Mouse (Mus musculus): ENCODE measurements around the gene Rin2.

Rin2 gene

GRCm38 (mm10) chr2:145785758-145786617 is 111.0 kb downstream of the Rin2 start:
- in situ Hi-C loops (cut with MboI; ENCODE audit: low sequenced_read_pairs), result no loop called here

- in situ Hi-C loops (cut with MboI; ENCODE audit: low sequenced_read_pairs), result no loop called here
These were observed 111.6 kb downstream of the Rin2 start for GRCm38 (mm10) chr2:145786618-145786932.

DNA sequence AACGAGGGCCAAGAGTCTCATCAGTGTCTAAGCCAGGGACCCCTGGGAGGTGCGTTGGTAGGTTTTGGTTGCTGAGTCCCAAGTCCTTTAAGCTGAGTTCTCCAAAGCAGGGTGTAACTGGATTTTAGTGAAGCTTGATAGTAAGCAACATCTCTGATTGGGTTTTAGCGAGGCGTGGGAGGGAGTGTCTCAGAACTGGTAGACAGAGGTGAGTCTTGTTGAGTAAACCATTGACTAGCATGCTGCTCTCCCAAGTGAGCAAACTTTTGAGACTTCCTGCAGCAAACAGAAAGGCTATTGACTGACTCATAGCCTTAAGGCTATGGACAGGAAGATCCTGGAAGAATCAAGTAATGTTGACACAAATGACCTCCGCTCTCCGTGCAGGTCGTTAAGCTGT is 112.5 kb downstream of the Rin2 start:
- in situ Hi-C loops (cut with MboI; ENCODE audit: low sequenced_read_pairs), result no loop called here

DNA sequence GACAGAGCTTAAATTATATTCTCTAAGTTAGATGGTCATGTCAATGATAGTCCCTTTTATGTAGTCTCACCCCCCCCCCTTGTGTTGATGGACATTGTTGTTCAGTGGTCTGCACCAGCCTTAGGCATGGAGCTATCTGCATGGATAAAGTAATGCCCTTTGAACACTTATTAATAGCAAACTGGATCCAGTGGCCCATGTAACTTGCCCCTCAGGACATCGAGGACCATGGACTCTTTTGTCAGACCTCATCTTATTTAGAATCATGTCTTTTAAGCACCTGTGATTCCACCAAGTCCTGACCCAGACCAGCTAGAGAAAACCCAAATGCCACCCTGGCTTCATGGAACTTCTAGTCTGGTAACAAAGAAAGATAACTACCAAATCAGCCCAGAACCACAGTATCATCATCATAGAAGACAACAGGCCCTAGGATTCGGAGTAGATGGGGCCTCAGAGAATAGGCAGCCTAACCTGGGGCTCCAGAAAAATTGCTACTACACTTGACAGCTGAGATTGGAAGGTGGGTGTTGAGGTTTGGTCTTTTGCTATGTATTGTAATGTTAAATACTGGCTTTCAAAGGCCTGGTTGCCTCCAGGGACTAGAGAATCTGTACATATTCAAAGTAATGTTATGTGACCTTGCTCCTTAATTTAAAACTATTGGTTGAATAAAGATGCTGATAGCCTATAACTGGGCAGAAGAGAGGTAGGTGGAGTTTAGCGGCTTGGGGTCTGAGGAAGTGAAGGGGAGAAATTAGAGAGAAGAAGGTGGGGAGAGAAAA is 113.7 kb downstream of the Rin2 start:
- in situ Hi-C loops (cut with MboI; ENCODE audit: low sequenced_read_pairs), result no loop called here

DNA sequence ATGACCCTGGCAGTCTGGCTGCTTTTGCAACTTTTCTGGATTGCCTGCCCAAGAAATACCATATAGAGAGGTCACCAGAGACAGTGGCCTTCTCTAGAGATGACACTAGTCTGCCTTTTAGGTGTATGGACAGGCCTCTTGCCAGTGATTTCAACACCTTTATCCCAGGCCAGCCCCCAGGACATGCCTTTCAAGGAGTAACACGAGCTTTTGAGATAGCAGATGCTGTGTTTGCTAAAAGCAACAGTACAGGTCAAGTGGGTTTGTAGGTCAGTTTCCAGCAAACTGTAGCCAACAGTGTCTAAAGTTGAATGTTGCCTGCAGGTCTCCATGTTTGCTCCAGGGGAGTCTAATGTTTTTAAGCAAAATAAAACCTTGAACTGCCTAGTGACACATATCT is 118.7 kb downstream of the Rin2 start:
- in situ Hi-C loops (cut with MboI; ENCODE audit: low sequenced_read_pairs), result no loop called here

GRCm38 (mm10) chr2:145794318-145794954 is 119.4 kb downstream of the Rin2 start:
- in situ Hi-C loops (cut with MboI; ENCODE audit: low sequenced_read_pairs), result no loop called here

DNA sequence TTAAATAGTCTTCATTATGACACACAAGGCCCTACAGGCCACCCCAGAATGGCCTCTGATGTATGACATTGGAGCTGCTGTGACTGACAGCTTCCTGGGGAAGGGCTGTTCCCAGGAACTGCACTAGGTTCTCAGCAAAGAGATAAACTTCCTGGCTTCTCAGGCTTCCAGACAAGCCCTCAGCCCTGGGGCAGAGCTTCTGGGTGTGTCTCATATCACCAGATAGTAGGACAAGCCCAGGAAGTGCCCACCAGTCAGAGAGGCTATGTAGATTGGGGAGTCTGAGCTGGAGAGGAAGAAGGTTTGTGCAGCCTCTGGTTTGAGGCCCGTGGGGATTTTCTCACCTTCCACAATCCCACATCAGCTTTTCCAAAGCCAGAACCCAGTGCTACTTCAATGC is 122.8 kb downstream of the Rin2 start:
- in situ Hi-C loops (cut with MboI; ENCODE audit: low sequenced_read_pairs), result no loop called here

- in situ Hi-C loops (cut with MboI; ENCODE audit: low sequenced_read_pairs), result no loop called here
These were observed 123.9 kb downstream of the Rin2 start for GRCm38 (mm10) chr2:145798954-145799353.

GRCm38 (mm10) chr2:145801322-145802052 is 126.5 kb downstream of the Rin2 start:
- in situ Hi-C loops (cut with MboI; ENCODE audit: low sequenced_read_pairs), result no loop called here

DNA sequence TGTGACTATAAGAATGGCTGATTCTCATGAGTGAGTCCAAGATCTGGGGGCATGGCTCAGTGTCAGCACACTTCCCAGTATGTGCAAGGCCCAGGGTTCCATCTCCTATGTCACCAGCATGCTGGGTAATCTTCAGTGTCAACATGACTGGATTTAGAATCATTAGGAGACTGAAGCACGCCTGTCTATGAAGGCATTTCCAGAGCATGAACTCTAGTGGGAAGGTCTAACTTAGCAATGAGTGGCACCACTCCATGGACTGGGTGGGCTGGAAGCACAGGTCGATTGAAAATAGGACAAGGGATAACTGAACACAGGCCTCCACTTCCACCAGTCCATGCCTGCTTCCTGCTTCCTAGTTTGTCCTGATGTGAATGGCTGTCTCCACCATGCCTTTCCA is 127.6 kb downstream of the Rin2 start:
- in situ Hi-C loops (cut with MboI; ENCODE audit: low sequenced_read_pairs), result no loop called here

DNA sequence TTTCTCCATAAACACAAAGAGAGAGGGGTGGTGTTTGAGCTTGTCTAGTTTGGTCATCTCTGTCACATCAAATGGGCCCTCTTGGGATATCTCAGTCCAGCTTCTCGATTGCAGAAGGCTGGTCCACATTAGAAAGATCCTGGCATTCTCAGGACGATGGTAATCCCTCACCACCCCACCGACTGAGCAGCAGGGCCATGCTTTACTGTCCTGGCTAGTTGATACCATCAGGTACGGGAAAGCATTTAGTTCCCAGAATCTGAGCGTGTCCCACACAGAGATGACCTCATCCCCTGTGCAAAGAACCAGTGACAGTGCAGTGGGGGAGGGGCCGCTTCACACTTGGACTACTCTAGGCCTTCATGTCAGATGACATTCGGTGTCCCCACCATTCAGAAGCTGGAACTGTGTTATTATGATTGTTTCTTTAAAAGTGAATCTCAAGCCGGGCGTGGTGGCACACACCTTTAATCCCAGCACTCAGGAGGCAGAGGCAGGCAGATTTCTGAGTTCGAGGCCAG is 128.9 kb downstream of the Rin2 start:
- in situ Hi-C loops (cut with MboI; ENCODE audit: low sequenced_read_pairs), result no loop called here

- in situ Hi-C loops (cut with MboI; ENCODE audit: low sequenced_read_pairs), result no loop called here
These were observed 129.5 kb downstream of the Rin2 start for GRCm38 (mm10) chr2:145804524-145804923.

GRCm38 (mm10) chr2:145807276-145807675 is 132.3 kb downstream of the Rin2 start:
- in situ Hi-C loops (cut with MboI; ENCODE audit: low sequenced_read_pairs), result no loop called here

- in situ Hi-C loops (cut with MboI; ENCODE audit: low sequenced_read_pairs), result no loop called here
These were observed 133.2 kb downstream of the Rin2 start for GRCm38 (mm10) chr2:145808251-145808650.

DNA sequence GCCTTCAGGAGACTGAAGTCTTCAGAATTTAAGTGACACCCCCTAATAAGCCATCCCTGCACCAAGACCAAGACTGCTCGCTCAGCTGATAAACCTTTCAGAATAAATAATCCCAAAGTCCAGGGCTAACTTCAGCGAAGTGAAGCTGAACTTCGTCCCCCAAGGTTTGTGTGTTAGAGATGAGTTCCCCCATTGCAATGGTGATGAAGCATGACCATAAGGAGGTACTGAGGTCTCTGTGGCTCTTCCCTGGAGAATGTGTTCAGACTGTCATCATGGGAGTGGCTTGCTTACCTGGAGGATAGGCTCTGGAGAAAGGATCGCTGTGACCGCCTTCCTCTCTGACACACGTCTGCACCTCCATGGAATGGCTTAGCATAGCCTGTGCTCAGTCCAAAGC is 133.7 kb downstream of the Rin2 start:
- in situ Hi-C loops (cut with MboI; ENCODE audit: low sequenced_read_pairs), result no loop called here

DNA sequence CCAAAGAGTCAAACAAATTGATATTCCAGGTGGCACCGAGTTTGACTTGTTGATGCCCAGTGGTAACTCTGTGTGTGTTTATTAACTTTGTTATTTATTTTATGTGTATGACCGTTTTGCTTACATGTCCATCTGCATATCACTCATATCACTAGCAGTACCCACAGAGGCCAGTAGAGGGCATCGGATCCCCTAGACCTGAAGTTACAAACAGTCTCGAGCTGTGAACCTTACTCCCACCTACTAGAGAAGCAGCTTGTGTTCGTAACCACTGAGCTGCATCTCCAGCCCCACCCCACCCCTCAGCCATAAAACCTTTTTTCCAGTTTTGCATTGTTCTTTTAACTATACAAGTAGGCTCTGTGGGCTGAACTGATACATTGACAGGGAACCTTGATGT is 135.7 kb downstream of the Rin2 start:
- in situ Hi-C loops (cut with MboI; ENCODE audit: low sequenced_read_pairs), result no loop called here

DNA sequence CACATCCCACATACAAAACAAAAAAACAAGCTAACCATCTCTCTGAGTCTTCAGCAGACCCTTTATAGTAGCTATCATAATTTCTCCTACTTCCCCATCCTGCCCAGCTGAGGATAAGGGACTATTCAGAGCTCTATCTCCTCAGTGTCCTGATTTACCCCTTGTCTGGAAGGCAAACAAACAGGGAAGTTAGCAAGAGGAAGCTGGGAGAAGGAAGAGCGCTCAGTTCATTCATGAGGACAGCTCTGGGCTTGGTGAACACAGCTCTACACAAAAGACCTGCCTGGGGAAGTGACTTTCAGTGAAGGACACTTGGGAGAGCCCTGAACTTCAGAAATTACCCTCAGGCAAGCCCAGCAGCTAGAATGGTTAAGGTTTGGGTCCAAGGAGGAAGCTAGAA is 137.8 kb downstream of the Rin2 start:
- in situ Hi-C loops (cut with MboI; ENCODE audit: low sequenced_read_pairs), result no loop called here

GRCm38 (mm10) chr2:145817195-145817594 is 142.2 kb downstream of the Rin2 start:
- in situ Hi-C loops (cut with MboI; ENCODE audit: low sequenced_read_pairs), result no loop called here

DNA sequence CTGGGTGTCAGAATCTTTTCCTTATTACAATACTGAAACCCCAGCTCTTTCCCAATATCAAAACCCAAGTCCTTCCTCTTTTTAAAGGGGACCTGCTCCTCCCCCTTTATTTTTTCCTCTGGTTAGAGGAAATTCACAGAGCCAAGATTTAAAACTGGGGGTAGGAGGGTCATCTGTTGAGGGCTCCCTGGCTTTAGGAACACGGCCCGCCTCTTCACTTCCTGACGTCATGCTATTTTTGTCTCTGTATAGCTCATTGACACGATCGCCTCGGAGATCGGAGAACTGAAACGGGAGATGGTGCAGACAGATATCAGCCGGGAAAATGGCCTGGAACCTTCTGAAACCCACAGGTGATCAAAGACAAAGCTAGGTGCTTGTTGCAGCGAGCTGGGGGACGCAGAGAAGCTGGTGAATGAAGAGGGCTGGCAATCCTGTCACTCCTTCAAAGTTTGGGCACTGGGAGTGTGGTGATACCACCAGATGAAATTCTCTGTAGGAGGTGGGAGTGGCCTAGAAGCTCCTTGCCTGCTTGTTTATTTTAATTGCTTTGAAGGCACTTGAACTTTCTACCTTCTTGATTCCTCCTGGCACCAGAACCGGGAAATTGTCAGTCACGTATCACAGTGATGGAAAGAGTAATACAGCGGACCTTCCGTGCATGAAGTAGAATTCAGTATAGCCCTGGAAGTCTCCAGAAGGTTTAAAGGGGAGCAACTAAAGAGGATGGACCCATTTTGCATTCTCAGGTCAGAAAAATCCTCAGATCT is 147.2 kb downstream of the Rin2 start:
- in situ Hi-C loops (cut with MboI; ENCODE audit: low sequenced_read_pairs), result no loop called here

Data from CH12F3 (cell line).